Comparison of ENCODE assay signal across 20 mouse cellular contexts in genomic region chr8:3694121-3694520, GRCm38 (mm10). TPM values are rescaled to one million over a fixed set of nuclear protein-coding genes. Genes with fewer than 3 reads are reported as not detected.
"Had no signal": no experiment of that assay in that cellular context is flagged by ENCODE, and none has a peak within 500 bp of the region (broad histone marks: within the 10 kb centered on the region; RNA-seq: fewer than 3 reads in every experiment).

Fcer2a (minus strand) TSS chr8:3694175.

- H3K4me3 ChIP-seq: liver, embryonic 15.5 days; megakaryocyte, embryonic 14.5 days; midbrain, embryonic 15.5 days; neural tube, embryonic 13.5 days had no signal

- H3K9me3 ChIP-seq: liver, embryonic 15.5 days; megakaryocyte, embryonic 14.5 days; midbrain, embryonic 15.5 days; neural tube, embryonic 13.5 days had no signal

- H3K27ac ChIP-seq: kidney, postnatal 0 days; liver, embryonic 15.5 days; macrophage; midbrain, embryonic 15.5 days; neural tube, embryonic 13.5 days; stomach, postnatal 0 days had no signal

- H3K36me3 ChIP-seq: liver, embryonic 15.5 days; midbrain, embryonic 15.5 days; neural tube, embryonic 13.5 days had no signal

- H3K27me3 ChIP-seq: liver, embryonic 15.5 days; midbrain, embryonic 15.5 days; neural tube, embryonic 13.5 days had no signal

- H3K4me1 ChIP-seq: liver, embryonic 15.5 days; midbrain, embryonic 15.5 days; neural tube, embryonic 13.5 days had no signal

- H3K4me2 ChIP-seq: liver, embryonic 11.5 days; liver, embryonic 15.5 days; lung, embryonic 14.5 days; midbrain, embryonic 11.5 days; midbrain, embryonic 15.5 days; neural tube, embryonic 13.5 days had no signal

- H3K9ac ChIP-seq: liver, embryonic 15.5 days; lung, embryonic 14.5 days; midbrain, embryonic 15.5 days; neural tube, embryonic 13.5 days had no signal

- DNase-seq: kidney, adult 11 months; kidney, adult 9 months; kidney, postnatal 36 days; layer of hippocampus, adult 9-11 months; left cerebral cortex, postnatal 4 days; lung, embryonic 14.5 days; right cerebral cortex, adult 18-20 months; right cerebral cortex, postnatal 25 days; thymus, adult 2 months; thymus, postnatal 25 days had no signal

RNA-seq across cellular contexts. Expression of gene Fcer2a, which starts in this region (rescaled TPM):
- total RNA-seq: layer of hippocampus, adult 18-20 months; left cerebral cortex, postnatal 4 days had no signal
- polyA plus RNA-seq: macrophage had no signal
